ENCODE assay signal across 15 mouse cellular contexts in the genomic region with DNA sequence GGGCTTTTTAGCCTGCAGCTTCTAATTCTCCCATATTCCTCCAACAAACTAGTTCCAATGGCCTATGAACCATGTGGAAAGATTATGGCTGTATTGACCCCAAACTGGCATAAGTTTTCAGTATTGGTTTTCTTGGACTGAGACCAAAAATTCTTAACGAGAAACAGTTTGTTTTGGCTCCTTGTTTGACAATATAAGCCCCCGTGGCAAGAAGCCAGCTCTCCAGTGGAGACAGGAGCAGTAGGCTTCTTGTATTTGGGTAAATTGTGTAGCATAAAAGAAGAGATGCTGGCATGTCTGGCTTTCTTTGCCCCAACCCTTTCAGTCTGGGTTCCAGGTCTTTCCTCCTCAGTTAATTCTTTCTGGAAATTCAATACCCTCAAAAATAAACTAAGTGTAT. TPM values are rescaled to one million over a fixed set of nuclear protein-coding genes. Genes with fewer than 3 reads are reported as not detected.
"Had no signal": no experiment of that assay in that cellular context is flagged by ENCODE, and none has a peak within 500 bp of the region (broad histone marks: within the 10 kb centered on the region; RNA-seq: fewer than 3 reads in every experiment).

No protein-coding gene starts in this region.

- ATAC-seq: intestine, embryonic 15.5 days; liver, embryonic 12.5 days; midbrain, embryonic 13.5 days had no signal

- DNase-seq: kidney, adult 18-20 months; thymus, postnatal 14 days had no signal

- H3K27me3 ChIP-seq: intestine, embryonic 15.5 days; limb, embryonic 15.5 days; liver, embryonic 12.5 days; lung, embryonic 15.5 days; midbrain, embryonic 13.5 days; neural tube, embryonic 15.5 days had no signal

- H3K4me2 ChIP-seq: intestine, embryonic 15.5 days; limb, embryonic 15.5 days; liver, embryonic 12.5 days; lung, embryonic 15.5 days; midbrain, embryonic 13.5 days; neural tube, embryonic 15.5 days had no signal

- H3K9ac ChIP-seq: intestine, embryonic 15.5 days; limb, embryonic 15.5 days; liver, embryonic 12.5 days; lung, embryonic 15.5 days; midbrain, embryonic 13.5 days; neural tube, embryonic 15.5 days had no signal

- H3K9me3 ChIP-seq: intestine, embryonic 15.5 days; limb, embryonic 15.5 days; liver, embryonic 12.5 days; lung, embryonic 15.5 days; midbrain, embryonic 13.5 days; neural tube, embryonic 15.5 days had no signal

- H3K27ac ChIP-seq: intestine, embryonic 15.5 days; limb, embryonic 15.5 days; liver, embryonic 12.5 days; lung, embryonic 15.5 days; midbrain, embryonic 13.5 days; neural tube, embryonic 15.5 days; stomach, postnatal 0 days had no signal

- H3K4me1 ChIP-seq: intestine, embryonic 15.5 days; limb, embryonic 15.5 days; liver, embryonic 12.5 days; lung, embryonic 15.5 days; midbrain, embryonic 13.5 days; neural tube, embryonic 15.5 days had no signal

- H3K4me3 ChIP-seq: intestine, embryonic 15.5 days; limb, embryonic 15.5 days; liver, embryonic 12.5 days; lung, embryonic 15.5 days; midbrain, embryonic 13.5 days; myocyte; neural tube, embryonic 15.5 days had no signal

RNA-seq across cellular contexts. Expression of gene Clcn1, which starts 10.3 kb away (rescaled TPM):
- total RNA-seq: megakaryocyte-erythroid progenitor cell, adult 5-6 weeks had no signal
- polyA plus RNA-seq: liver, embryonic 12.5 days had no signal

RNA-seq across cellular contexts. Expression of gene Tmem139, which starts 14.4 kb away (rescaled TPM):
- total RNA-seq: layer of hippocampus, postnatal 25 days; left cerebral cortex, adult 8-10 months; left cerebral cortex, postnatal 25 days; megakaryocyte-erythroid progenitor cell, adult 5-6 weeks had no signal
- polyA plus RNA-seq: liver, embryonic 12.5 days; midbrain, embryonic 13.5 days; myocyte had no signal

RNA-seq across cellular contexts. Expression of gene Fam131b, which starts 48.3 kb away (rescaled TPM):
- total RNA-seq: megakaryocyte-erythroid progenitor cell, adult 5-6 weeks had no signal
- polyA plus RNA-seq: liver, embryonic 12.5 days; liver, embryonic 16.5 days had no signal
